Mouse (Mus musculus) midbrain, embryonic 12.5 days (tissue): ENCODE data around the gene Plxnd1. TPM values are rescaled to one million over a fixed set of nuclear protein-coding genes. Genes with fewer than 3 reads are reported as not detected.

ENCODE experiments used
- ATAC-seq: fragments of 200-750 bp; cut with Nextera tagmentation; 2 replicates; pipeline ENCODE4 v1.8.0; 2017; ENCODE audit warnings: low read depth, moderate TSS enrichment, moderate library complexity; ENCODE audit not compliant: low FRiP score
- H3K27ac ChIP-seq: fragments of 300-500 bp; sonication (generic); replicated peaks from 2 replicates; pipeline ENCODE4 v1.5.1; 2016; ENCODE audit warnings: mild to moderate bottlenecking
- H3K27me3 ChIP-seq: fragments of 300-500 bp; sonication (generic); 2 replicates; pipeline ENCODE4 v1.6.1; 2016; ENCODE audit warnings: mild to moderate bottlenecking
- H3K36me3 ChIP-seq: fragments of 300-500 bp; sonication (generic); 2 replicates; pipeline ENCODE4 v1.6.1; 2016
- H3K4me1 ChIP-seq: fragments of 300-500 bp; sonication (generic); 2 replicates; pipeline ENCODE4 v1.6.1; 2016
- H3K4me2 ChIP-seq: fragments of 300-500 bp; sonication (generic); replicated peaks from 2 replicates; pipeline ENCODE4 v1.6.1; 2016; ENCODE audit warnings: mild to moderate bottlenecking, moderate library complexity
- H3K4me3 ChIP-seq: fragments of 300-500 bp; sonication (generic); 2 replicates; pipeline ENCODE4 v1.5.1; 2016; ENCODE audit warnings: mild to moderate bottlenecking
- H3K9ac ChIP-seq: fragments of 300-500 bp; sonication (generic); replicated peaks from 2 replicates; pipeline ENCODE4 v1.6.1; 2016; ENCODE audit warnings: mild to moderate bottlenecking, moderate library complexity
- H3K9me3 ChIP-seq: fragments of 300-500 bp; sonication (generic); 2 replicates; pipeline ENCODE4 v1.6.1; 2016; ENCODE audit warnings: mild to moderate bottlenecking
- WGBS: fragments of 180-500 bp; shearing (Covaris S2); methylation state at CpG from one replicate; pipeline ENCODE4 v1.1.7; 2016; 5-methylcytosine and 5-hydroxymethylcytosine counted together
- polyA plus RNA-seq: library from polyadenylated mRNA; unstranded; fragments of >200 nt; fragmentation: Nextera tagmentation; extraction: Ambion mirVana; gene quantifications from 2 replicates; pipeline ENCODE4 v1.2.1, GENCODE M21; 2016

Gene Plxnd1
- polyA plus RNA-seq, 1 experiment from 2014 or later, result 15.9 TPM

DNA sequence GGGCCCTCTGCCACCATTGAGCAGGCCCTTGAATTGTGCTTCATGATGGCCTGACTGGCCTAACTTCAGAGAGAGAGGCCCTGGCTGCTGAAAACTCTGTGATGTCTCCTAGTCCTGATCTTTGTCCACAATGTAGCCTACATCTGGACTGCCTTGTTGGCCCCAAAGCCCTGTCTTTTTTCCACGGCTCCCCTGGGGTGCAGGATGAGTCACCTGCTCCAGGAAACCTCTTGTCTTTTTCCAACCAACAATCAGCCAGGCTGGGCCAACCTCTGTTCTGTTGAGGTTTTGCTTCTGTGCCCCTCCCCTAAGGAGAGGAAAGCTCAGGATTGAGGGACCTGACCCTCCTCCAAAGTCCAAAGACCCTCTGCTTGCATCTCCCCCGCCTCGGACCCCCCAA, 33.1 kb downstream of the Plxnd1 start:
- no peak overlapping the region for H3K4me2 ChIP-seq
- H3K4me3 ChIP-seq, result no peak overlapping the region
- no peaks in the 10 kb centered on the region for H3K9me3 ChIP-seq
- no peak overlapping the region for H3K27ac ChIP-seq
- ATAC-seq, result no peak
- WGBS, result 80% methylated on average over 3 of the region's 3 CpGs
- H3K27me3 ChIP-seq, result peaks cover 11% of the 10 kb centered on the region; the same call in 1 of the 2 replicates
- H3K36me3 ChIP-seq, result no peaks in the 10 kb centered on the region
- no peak overlapping the region for H3K9ac ChIP-seq
- H3K4me1 ChIP-seq, result peaks cover 11% of the 10 kb centered on the region

- no peak overlapping the region for H3K9ac ChIP-seq
- no peak overlapping the region for H3K27ac ChIP-seq
- no peaks in the 10 kb centered on the region for H3K36me3 ChIP-seq
- 90% methylated on average over 19 of the region's 19 CpGs for WGBS
- no peak for ATAC-seq
- H3K27me3 ChIP-seq, result peaks cover 11% of the 10 kb centered on the region; the same call in 1 of the 2 replicates
- no peaks in the 10 kb centered on the region for H3K9me3 ChIP-seq
- H3K4me3 ChIP-seq, result no peak overlapping the region
- H3K4me2 ChIP-seq, result no peak overlapping the region
- peaks cover 14% of the 10 kb centered on the region for H3K4me1 ChIP-seq
These were observed 34.5 kb downstream of the Plxnd1 start for GRCm38 (mm10) chr6:115960322-115960721.

DNA sequence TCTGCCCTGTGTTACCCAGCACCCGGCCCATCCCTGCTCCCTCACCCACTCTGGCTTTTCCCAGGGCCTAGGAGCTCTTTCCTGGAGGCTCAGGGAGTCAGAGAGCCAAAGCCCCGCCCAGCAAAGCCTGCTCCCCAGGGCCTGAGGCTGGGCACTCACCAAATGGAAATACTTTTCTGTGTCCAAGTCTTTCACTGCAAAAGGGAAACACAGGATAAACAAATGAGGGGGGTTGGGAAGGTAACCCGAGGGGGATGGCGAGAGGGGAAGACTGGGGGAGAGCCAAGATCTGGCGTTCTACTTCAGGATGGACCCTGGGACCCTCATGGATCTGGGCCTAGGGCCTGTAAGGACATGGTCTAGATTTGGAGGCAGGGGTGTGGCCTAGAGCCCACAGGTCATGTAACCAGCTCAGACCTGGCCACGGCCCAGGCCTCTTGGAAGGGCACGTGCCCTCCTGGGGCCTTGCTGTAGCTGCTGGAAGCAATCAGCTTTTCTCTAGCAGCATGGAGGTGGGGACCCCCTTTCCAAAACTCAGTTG, 35.6 kb downstream of the Plxnd1 start:
- H3K36me3 ChIP-seq, result no peaks in the 10 kb centered on the region
- no peak overlapping the region for H3K9ac ChIP-seq
- H3K4me1 ChIP-seq, result peaks cover 14% of the 10 kb centered on the region
- no peak overlapping the region for H3K4me2 ChIP-seq
- no peak overlapping the region for H3K4me3 ChIP-seq
- no peak for ATAC-seq
- peaks cover 11% of the 10 kb centered on the region; the same call in 1 of the 2 replicates for H3K27me3 ChIP-seq
- H3K27ac ChIP-seq, result no peak overlapping the region
- H3K9me3 ChIP-seq, result no peaks in the 10 kb centered on the region
- WGBS, result 78% methylated on average over 7 of the region's 7 CpGs

GRCm38 (mm10) chr6:115958445-115958844, 36.4 kb downstream of the Plxnd1 start:
- ATAC-seq, result no peak
- H3K27me3 ChIP-seq, result peaks cover 8% of the 10 kb centered on the region; the same call in 1 of the 2 replicates
- no peak overlapping the region for H3K4me3 ChIP-seq
- H3K4me1 ChIP-seq, result peaks cover 14% of the 10 kb centered on the region
- no peaks in the 10 kb centered on the region for H3K9me3 ChIP-seq
- H3K27ac ChIP-seq, result no peak overlapping the region
- no peak overlapping the region for H3K9ac ChIP-seq
- 88% methylated on average over 9 of the region's 9 CpGs for WGBS
- H3K36me3 ChIP-seq, result no peaks in the 10 kb centered on the region
- no peak overlapping the region for H3K4me2 ChIP-seq

DNA sequence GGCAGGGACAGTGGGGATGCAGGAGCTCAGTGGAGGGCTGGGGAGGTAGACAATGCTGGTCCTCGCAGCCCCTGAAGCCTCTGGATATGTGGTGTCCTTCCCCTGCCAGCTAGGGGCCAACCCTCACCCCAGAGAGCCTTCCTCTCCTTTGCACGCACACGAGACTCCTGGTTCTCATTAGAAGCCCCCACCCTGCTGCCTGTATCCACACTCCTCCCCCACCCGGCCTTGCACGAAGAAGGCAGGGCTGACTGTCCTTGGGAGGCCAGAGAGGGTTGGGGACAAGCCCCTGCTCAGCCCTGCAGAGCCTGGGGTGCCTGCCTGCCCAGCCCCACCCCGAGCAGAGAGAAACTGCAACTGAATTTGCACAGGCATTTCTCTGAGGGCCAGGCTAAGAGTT, 37.1 kb downstream of the Plxnd1 start:
- WGBS, result 44% methylated on average over 6 of the region's 6 CpGs
- H3K27me3 ChIP-seq, result peaks cover under 1% of the 10 kb centered on the region; the same call in 1 of the 2 replicates
- ATAC-seq, result no peak

GRCm38 (mm10) chr6:115956922-115957601, 37.7 kb downstream of the Plxnd1 start:
- H3K9ac ChIP-seq, result no peak overlapping the region

More for the DNA sequence above, 37.1 kb downstream of the Plxnd1 start:
- Histone ChIP-seq H3K4me2 (no peak overlapping the region), H3K4me1 (peaks cover 14% of the 10 kb centered on the region), H3K36me3 (no peaks in the 10 kb centered on the region), H3K9ac (no peak overlapping the region), H3K9me3 (no peaks in the 10 kb centered on the region), H3K4me3 (no peak overlapping the region), H3K27ac (no peak overlapping the region)

DNA sequence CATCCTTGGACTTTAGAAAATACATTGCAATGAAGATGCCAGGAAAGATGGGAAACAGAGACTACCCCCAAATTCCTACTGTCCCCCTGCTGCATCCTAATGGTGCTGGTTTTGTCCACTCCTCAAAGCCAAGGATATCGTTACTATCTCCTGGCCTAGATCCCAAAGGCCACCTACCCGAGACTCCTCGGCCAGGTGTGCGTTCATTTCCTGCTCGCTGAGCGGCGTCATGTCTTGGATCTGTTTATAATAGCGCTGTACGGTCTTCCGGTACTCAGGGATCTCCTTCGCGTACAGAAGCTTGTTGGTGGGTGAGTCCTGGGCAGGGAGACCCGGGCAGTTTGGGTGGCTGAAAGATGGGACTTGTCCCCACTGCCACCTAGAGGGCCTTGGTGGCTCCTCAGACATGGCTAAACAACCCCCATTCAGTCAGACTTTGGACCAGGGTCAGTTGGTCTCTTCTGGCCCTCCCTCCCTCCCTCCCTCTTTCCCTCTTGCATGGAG, 38.3 kb downstream of the Plxnd1 start:
- H3K27me3 ChIP-seq, result no peaks in the 10 kb centered on the region
- H3K27ac ChIP-seq, result no peak overlapping the region
- 90% methylated on average over 13 of the region's 13 CpGs for WGBS
- no peak overlapping the region for H3K4me2 ChIP-seq
- ATAC-seq, result no peak
- H3K9me3 ChIP-seq, result no peaks in the 10 kb centered on the region
- no peaks in the 10 kb centered on the region for H3K36me3 ChIP-seq
- H3K4me3 ChIP-seq, result no peak overlapping the region
- H3K4me1 ChIP-seq, result peaks cover 14% of the 10 kb centered on the region
- H3K9ac ChIP-seq, result no peak overlapping the region

More at GRCm38 (mm10) chr6:115956922-115957601, 37.7 kb downstream of the Plxnd1 start:
- peak; percentile 42 for ATAC-seq
- Histone ChIP-seq H3K4me2 (no peak overlapping the region), H3K4me1 (peaks cover 14% of the 10 kb centered on the region), H3K27me3 (no peaks in the 10 kb centered on the region), H3K36me3 (no peaks in the 10 kb centered on the region), H3K27ac (no peak overlapping the region; the same call in 1 of the 2 replicates), H3K9me3 (no peaks in the 10 kb centered on the region), H3K4me3 (no peak overlapping the region)
- 50% methylated on average over 16 of the region's 16 CpGs for WGBS

DNA sequence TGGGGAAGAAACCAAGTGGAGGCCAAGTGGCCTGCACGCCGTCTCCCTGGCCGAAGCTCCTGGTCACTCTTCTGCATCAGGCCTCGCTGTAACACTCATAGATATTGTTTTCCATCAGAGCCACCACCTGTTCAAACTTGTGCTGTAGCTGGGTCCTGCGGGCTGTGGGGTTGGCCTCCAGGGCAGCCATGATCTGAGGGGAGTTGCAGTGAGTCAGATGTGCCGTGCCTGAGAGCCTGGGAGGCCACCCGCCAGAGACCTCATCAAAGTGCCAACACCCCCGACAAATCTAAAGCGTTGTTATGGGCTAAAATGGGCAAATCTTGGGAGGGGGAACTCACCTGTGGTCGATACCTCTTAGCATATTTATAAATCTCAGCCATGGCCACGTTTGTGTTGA, 39.1 kb downstream of the Plxnd1 start:
- peaks cover 14% of the 10 kb centered on the region for H3K4me1 ChIP-seq
- H3K36me3 ChIP-seq, result no peaks in the 10 kb centered on the region
- no peak overlapping the region for H3K9ac ChIP-seq
- H3K27ac ChIP-seq, result no peak overlapping the region
- H3K4me2 ChIP-seq, result no peak overlapping the region
- H3K9me3 ChIP-seq, result no peaks in the 10 kb centered on the region
- WGBS, result 79% methylated on average over 11 of the region's 11 CpGs
- no peaks in the 10 kb centered on the region for H3K27me3 ChIP-seq
- no peak overlapping the region for H3K4me3 ChIP-seq
- no peak for ATAC-seq

DNA sequence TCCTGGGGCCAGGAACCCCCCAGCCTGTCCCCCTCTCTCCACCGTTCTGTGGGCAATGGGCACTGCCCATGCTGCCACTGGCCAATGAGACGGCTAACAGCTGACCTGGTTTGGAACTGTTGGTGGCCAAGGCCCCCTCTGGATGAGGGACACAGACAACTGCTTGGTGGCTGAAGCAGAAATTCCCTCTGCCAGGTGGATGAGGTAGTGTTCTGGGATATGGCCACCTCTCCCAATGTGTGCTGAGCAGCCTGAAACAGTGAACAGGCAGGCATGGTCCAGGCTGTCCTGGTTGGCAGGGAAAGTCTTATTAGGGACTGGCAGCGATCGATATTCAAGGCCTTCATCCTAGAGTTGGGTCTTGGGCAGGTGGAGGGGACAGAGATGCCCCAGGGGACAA, 39.6 kb downstream of the Plxnd1 start:
- Histone ChIP-seq H3K9me3 (no peaks in the 10 kb centered on the region), H3K4me3 (no peak overlapping the region), H3K27me3 (no peaks in the 10 kb centered on the region), H3K9ac (no peak overlapping the region), H3K4me1 (peaks cover 14% of the 10 kb centered on the region), H3K4me2 (no peak overlapping the region), H3K27ac (no peak overlapping the region), H3K36me3 (no peaks in the 10 kb centered on the region)
- WGBS, result 94% methylated on average over 4 of the region's 4 CpGs
- ATAC-seq, result no peak

DNA sequence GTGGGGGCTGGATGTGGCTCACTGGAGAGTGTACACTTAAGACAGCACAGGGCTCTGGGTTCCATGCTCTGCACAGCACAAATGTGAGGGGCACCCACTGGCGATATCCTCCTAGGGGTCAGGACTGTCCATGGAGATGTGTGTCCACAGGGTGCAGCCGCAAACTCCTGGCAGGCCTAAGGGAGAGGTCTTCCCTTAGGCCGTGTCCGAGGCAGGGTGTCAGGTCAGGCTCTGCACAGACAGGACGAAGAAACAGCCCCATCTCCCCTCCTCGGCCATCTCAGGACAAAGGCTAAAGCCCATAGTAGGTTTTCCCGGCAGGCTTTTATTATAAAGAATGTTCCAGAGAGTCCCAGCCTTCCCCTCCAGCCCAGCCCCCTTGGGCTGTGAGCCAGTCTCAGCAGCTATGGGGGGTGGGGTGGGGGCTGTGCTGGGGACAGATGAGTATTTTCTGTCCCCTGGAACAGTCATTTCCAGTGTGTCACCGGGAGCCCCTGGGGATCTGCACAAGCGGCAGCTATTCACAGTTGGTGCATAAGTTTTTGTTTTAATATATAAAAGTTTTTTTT, 40.2 kb downstream of the Plxnd1 start:
- H3K9ac ChIP-seq, result no peak overlapping the region
- no peaks in the 10 kb centered on the region for H3K36me3 ChIP-seq
- peaks cover 14% of the 10 kb centered on the region for H3K4me1 ChIP-seq
- H3K27me3 ChIP-seq, result no peaks in the 10 kb centered on the region
- no peak overlapping the region for H3K27ac ChIP-seq
- ATAC-seq, result no peak
- 77% methylated on average over 9 of the region's 9 CpGs for WGBS
- H3K4me2 ChIP-seq, result no peak overlapping the region
- no peak overlapping the region for H3K4me3 ChIP-seq
- no peaks in the 10 kb centered on the region for H3K9me3 ChIP-seq

- H3K9ac ChIP-seq, result no peak overlapping the region
- no peaks in the 10 kb centered on the region for H3K27me3 ChIP-seq
- H3K27ac ChIP-seq, result peak overlapping the region; percentile 39; the same call in 1 of the 2 replicates
- no peak overlapping the region for H3K4me2 ChIP-seq
- H3K4me1 ChIP-seq, result no peaks in the 10 kb centered on the region; the same call in 1 of the 2 replicates
- H3K4me3 ChIP-seq, result no peak overlapping the region
- no peak for ATAC-seq
- WGBS, result 66% methylated on average over 6 of the region's 6 CpGs
- H3K9me3 ChIP-seq, result no peaks in the 10 kb centered on the region
- no peaks in the 10 kb centered on the region for H3K36me3 ChIP-seq
These were observed 48.4 kb downstream of the Plxnd1 start for GRCm38 (mm10) chr6:115946389-115946788.

GRCm38 (mm10) chr6:115945633-115946032, 49.2 kb downstream of the Plxnd1 start:
- no peaks in the 10 kb centered on the region for H3K36me3 ChIP-seq
- 93% methylated on average over 8 of the region's 8 CpGs for WGBS
- no peaks in the 10 kb centered on the region for H3K9me3 ChIP-seq
- no peak overlapping the region for H3K4me2 ChIP-seq
- no peak overlapping the region for H3K27ac ChIP-seq
- no peak overlapping the region for H3K4me3 ChIP-seq
- H3K9ac ChIP-seq, result no peak overlapping the region
- no peaks in the 10 kb centered on the region for H3K27me3 ChIP-seq
- ATAC-seq, result no peak
- peaks cover 3% of the 10 kb centered on the region; the same call in 1 of the 2 replicates for H3K4me1 ChIP-seq
